Mouse (Mus musculus) intestine, postnatal 0 days (tissue): ENCODE data around the gene Col4a6. TPM values are rescaled to one million over a fixed set of nuclear protein-coding genes. Genes with fewer than 3 reads are reported as not detected.

ENCODE experiments used
- ATAC-seq: fragments of 200-750 bp; cut with Nextera tagmentation; 2 replicates; pipeline ENCODE4 v1.8.0; 2017; ENCODE audit warnings: mild to moderate bottlenecking, moderate TSS enrichment, moderate library complexity
- H3K27ac ChIP-seq: fragments of 300-500 bp; sonication (generic); 2 replicates; pipeline ENCODE4 v1.5.1; 2014; ENCODE audit warnings: mild to moderate bottlenecking, low read depth, low read length, moderate library complexity
- H3K27me3 ChIP-seq: fragments of 300-500 bp; sonication (generic); replicated peaks from 2 replicates; pipeline ENCODE4 v1.6.1; 2014; ENCODE audit warnings: low read length, mixed read lengths; ENCODE audit not compliant: control insufficient read depth, insufficient read depth
- H3K36me3 ChIP-seq: fragments of 300-500 bp; sonication (generic); 2 replicates; pipeline ENCODE4 v1.6.1; 2014; ENCODE audit warnings: mild to moderate bottlenecking, moderate library complexity; ENCODE audit not compliant: control insufficient read depth, insufficient read depth
- H3K4me1 ChIP-seq: fragments of 300-500 bp; sonication (generic); replicated peaks from 2 replicates; pipeline ENCODE4 v1.6.1; 2014; ENCODE audit warnings: antibody characterized with exemption, low read length, mixed read lengths; ENCODE audit not compliant: control insufficient read depth, insufficient read depth
- H3K4me2 ChIP-seq: fragments of 300-500 bp; sonication (generic); replicated peaks from 2 replicates; pipeline ENCODE4 v1.6.1; 2014; ENCODE audit warnings: low read depth, mild to moderate bottlenecking, moderate library complexity
- H3K4me3 ChIP-seq: fragments of 300-500 bp; sonication (generic); 2 replicates; pipeline ENCODE4 v1.5.1; 2014; ENCODE audit warnings: low read depth, low read length
- H3K9ac ChIP-seq: fragments of 300-500 bp; sonication (generic); 2 replicates; pipeline ENCODE4 v1.6.1; 2014; ENCODE audit warnings: mild to moderate bottlenecking, low read depth, low read length
- H3K9me3 ChIP-seq: fragments of 300-500 bp; sonication (generic); 2 replicates; pipeline ENCODE4 v1.6.1; 2016; ENCODE audit warnings: mixed run types; ENCODE audit not compliant: control insufficient read depth
- CTCF ChIP-seq: sonication (generic); IDR thresholded peaks from 2 replicates; pipeline ENCODE4 v1.5.1; 2016; ENCODE audit warnings: low read depth, mild to moderate bottlenecking, control low read depth, antibody characterized with exemption, moderate library complexity
- WGBS: fragments of 180-500 bp; shearing (Covaris S2); extraction: QIAGEN DNeasy Blood & Tissue Kit; methylation state at CpG from one replicate; pipeline ENCODE4 v1.1.7; 2014; 5-methylcytosine and 5-hydroxymethylcytosine counted together
- polyA plus RNA-seq: library from polyadenylated mRNA; unstranded; fragments of >200 nt; fragmentation: Nextera tagmentation; extraction: Ambion mirVana; gene quantifications from 2 replicates; pipeline ENCODE4 v1.2.1, GENCODE M21; 2015

Col4a6 gene
- polyA plus RNA-seq, 1 experiment from 2014 or later: 0.80 TPM

DNA sequence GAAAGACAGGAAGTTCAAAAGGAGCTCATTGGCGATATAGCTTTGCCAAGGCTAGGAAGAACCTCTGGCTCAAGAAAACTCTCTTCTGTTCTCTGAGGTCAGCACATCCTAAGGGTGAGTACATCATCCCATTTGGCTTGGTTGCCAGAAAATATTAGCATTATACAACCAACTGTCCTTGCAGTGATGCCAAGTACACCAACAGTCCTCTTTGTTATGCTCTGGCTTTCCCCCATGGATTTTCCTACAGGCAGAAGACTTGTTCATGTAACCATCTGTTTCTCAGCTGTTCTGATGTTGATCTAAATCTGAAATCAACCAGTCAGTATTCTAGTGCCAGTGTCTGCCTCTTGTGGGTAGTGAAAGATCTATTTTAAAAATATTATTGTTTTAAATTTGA, 103.6 kb downstream of the Col4a6 start:
- 83% methylated on average over 1 of the region's 1 CpGs for WGBS
- Histone ChIP-seq H3K4me2 (no peak overlapping the region), H3K27me3 (no peaks in the 10 kb centered on the region), H3K9me3 (no peaks in the 10 kb centered on the region), H3K4me1 (no peaks in the 10 kb centered on the region), H3K27ac (no peak overlapping the region), H3K4me3 (no peak overlapping the region), H3K36me3 (no peaks in the 10 kb centered on the region), H3K9ac (no peak overlapping the region)
- ATAC-seq: no peak
- TF ChIP-seq CTCF: no peak

DNA sequence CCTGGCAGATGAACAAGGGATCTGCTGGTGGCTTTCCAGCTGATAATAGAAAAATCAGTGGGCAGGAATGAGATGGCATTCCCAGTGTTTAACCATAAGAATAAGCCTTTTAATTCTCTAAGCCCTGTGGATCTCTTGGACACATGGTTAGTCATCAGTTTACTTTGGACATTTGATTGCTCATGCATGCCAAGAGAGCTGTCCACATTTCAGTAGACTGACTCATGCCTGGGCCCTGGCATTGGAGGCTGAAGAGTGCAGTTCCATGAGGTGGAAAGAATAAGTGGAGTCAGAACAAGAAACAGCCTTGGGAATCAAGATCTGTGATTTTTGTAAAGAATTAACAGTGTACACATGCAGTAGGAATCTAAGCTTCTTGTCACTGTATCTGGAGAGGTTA, 110.5 kb downstream of the Col4a6 start:
- Histone ChIP-seq H3K4me1 (no peaks in the 10 kb centered on the region), H3K9me3 (no peaks in the 10 kb centered on the region), H3K4me2 (no peak overlapping the region), H3K27me3 (no peaks in the 10 kb centered on the region), H3K9ac (no peak overlapping the region), H3K4me3 (no peak overlapping the region), H3K27ac (no peak overlapping the region), H3K36me3 (no peaks in the 10 kb centered on the region)
- no peak for TF ChIP-seq CTCF
- ATAC-seq: no peak

DNA sequence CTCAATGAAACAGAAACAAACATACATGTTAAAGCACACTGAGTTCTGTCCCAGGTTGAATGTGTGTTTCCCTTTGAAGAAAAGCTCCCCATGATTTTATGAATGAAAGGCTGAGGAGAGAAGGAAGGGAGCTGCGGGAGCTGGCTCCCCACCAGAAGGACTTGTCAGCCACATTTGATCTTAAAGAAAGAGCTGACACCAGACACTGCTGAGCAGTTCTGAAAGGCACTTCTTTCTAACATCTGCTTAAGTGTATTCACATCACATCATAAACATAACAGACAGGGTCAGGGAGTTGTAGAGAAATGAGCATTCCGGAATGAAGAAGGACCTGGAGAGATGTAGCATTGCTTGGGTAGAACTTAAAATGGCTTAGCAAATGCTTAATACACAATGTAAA, 132.5 kb downstream of the Col4a6 start:
- Histone ChIP-seq H3K4me1 (no peaks in the 10 kb centered on the region), H3K9ac (no peak overlapping the region), H3K36me3 (no peaks in the 10 kb centered on the region), H3K27me3 (no peaks in the 10 kb centered on the region), H3K4me3 (no peak overlapping the region), H3K4me2 (no peak overlapping the region), H3K27ac (no peak overlapping the region), H3K9me3 (no peaks in the 10 kb centered on the region)
- TF ChIP-seq CTCF: no peak
- no peak for ATAC-seq
- WGBS: 62% methylated on average over 2 of the region's 2 CpGs

DNA sequence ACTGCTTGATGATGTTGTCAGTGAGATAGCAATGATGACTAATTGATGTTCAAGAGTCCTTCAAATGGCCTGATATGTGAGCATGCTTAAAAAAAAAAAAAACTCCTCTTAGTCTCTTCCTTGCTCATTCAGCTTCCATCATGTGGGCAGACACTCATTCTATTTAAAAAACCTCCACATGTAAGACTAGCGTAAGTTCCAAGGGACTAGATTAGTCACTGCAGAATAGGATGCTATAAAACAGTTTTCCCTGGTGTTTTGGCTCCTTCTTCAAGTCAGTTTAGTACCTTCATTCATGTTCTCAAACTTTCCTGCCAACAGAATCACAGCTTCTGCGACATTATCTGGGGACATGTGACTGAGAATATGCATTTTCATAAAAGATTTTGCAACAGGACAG, 145.8 kb downstream of the Col4a6 start:
- no peak for TF ChIP-seq CTCF
- Histone ChIP-seq H3K9me3 (no peaks in the 10 kb centered on the region), H3K27ac (no peak overlapping the region), H3K9ac (no peak overlapping the region), H3K27me3 (no peaks in the 10 kb centered on the region), H3K36me3 (no peaks in the 10 kb centered on the region), H3K4me1 (no peaks in the 10 kb centered on the region), H3K4me3 (no peak overlapping the region), H3K4me2 (no peak overlapping the region)
- WGBS: 83% methylated on average over 2 of the region's 2 CpGs
- ATAC-seq: no peak

DNA sequence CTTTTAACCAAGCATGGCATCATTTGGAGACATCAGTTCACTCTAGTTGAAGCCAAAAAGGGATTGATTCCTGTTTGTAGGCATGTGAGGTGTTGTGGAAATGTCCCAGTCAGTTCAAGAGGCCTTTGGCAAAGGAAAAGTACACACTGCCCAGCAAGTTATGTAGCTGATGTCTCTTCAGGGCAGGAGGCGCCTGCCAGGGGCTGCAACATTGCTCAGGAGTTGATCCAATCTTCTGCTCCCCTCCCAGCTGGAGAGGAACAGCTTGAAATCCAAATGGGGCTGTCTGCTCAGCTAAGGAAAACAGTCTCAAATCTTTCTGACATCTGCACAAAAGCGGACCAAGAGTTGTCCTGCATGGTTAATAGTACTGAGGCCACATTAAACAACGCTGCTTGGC, 149.7 kb downstream of the Col4a6 start:
- Histone ChIP-seq H3K4me2 (no peak overlapping the region), H3K4me3 (no peak overlapping the region), H3K9ac (no peak overlapping the region), H3K27ac (no peak overlapping the region), H3K36me3 (no peaks in the 10 kb centered on the region), H3K27me3 (no peaks in the 10 kb centered on the region), H3K4me1 (no peaks in the 10 kb centered on the region), H3K9me3 (no peaks in the 10 kb centered on the region)
- no peak for TF ChIP-seq CTCF
- 65% methylated on average over 3 of the region's 3 CpGs for WGBS
- ATAC-seq: no peak

DNA sequence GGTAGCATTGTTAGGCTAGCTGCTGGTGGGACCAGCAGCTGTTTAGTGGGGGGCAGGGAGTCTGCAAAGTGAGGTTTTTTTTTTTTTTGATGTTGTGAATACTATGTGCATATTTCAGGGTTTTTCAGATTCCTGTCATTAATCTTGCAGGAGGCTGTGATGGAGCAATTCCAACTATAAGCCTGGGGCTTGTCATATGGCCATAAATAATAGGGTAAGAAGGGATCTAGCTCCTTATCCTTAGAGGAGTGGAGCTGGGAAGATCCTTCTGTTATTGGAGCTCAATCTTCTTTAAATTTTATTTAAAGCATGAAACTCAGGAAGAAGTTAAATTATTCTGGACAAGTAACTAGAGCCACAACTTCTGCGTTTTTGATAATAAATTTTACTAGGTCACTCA, 157.7 kb downstream of the Col4a6 start:
- Histone ChIP-seq H3K9me3 (no peaks in the 10 kb centered on the region), H3K4me3 (no peak overlapping the region), H3K27me3 (no peaks in the 10 kb centered on the region), H3K9ac (no peak overlapping the region), H3K27ac (no peak overlapping the region), H3K4me2 (no peak overlapping the region), H3K36me3 (no peaks in the 10 kb centered on the region), H3K4me1 (no peaks in the 10 kb centered on the region)
- TF ChIP-seq CTCF: no peak
- no peak for ATAC-seq
- WGBS: 70% methylated on average over 1 of the region's 1 CpGs

DNA sequence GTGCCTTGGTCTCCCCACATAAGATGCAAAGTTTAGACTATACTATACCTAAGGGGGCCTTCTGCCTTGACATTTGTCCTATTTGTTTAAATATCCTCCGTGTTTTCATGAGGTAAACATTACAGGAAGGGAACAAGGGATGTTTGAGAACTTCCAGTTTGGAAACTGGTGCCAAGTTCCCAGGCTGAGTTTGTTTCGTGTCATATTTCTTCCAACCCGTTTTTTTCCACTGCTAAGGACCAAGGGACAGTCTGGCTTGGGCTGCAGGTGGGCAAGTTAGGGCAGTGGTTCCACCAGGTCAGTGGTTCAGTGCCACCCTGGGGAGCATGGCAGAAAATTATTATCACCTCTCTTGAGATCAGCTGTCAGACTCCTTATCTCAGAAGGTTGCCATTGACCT, 158.1 kb downstream of the Col4a6 start:
- Histone ChIP-seq H3K4me1 (no peaks in the 10 kb centered on the region), H3K27ac (no peak overlapping the region), H3K9ac (no peak overlapping the region), H3K4me3 (no peak overlapping the region), H3K4me2 (no peak overlapping the region), H3K9me3 (no peaks in the 10 kb centered on the region), H3K36me3 (no peaks in the 10 kb centered on the region), H3K27me3 (no peaks in the 10 kb centered on the region)
- WGBS: 40% methylated on average over 3 of the region's 3 CpGs
- no peak for TF ChIP-seq CTCF
- ATAC-seq: no peak
